9 mouse cellular contexts compared by ENCODE assay signal in genomic region chr12:110486852-110487251, GRCm38 (mm10). TPM values are rescaled to one million over a fixed set of nuclear protein-coding genes. Genes with fewer than 3 reads are reported as not detected.
DNase-seq lines count a peak whose midpoint lies in the region; ATAC-seq and TF ChIP-seq lines count a peak whose summit lies in the region.
"Had no signal": no experiment of that assay in that cellular context is flagged by ENCODE, and none has a peak within 500 bp of the region (broad histone marks: within the 10 kb centered on the region; RNA-seq: fewer than 3 reads in every experiment).

No protein-coding gene starts in this region.

- TF ChIP-seq POLR2A in embryonic fibroblast, embryonic 13.5 days (IDR thresholded peaks at IDR 0.05; ENCODE audit: low read depth, low read length) = no peak
- TF ChIP-seq POLR2A in olfactory bulb, adult 2 months (IDR thresholded peaks at IDR 0.05; ENCODE audit: insufficient read depth, low read depth, low read length) = no peak

- H3K27me3 ChIP-seq in lung, embryonic 15.5 days = no peaks in the 10 kb centered on the region
- no peaks in the 10 kb centered on the region for H3K27me3 ChIP-seq in limb, embryonic 11.5 days (ENCODE audit: control insufficient read depth, insufficient read depth, low read length)

- peak overlapping the region; percentile 81 for H3K4me2 ChIP-seq in lung, embryonic 15.5 days
- H3K4me2 ChIP-seq in limb, embryonic 11.5 days (ENCODE audit: low read depth, severe bottlenecking) = peak overlapping the region; percentile 71

- H3K4me1 ChIP-seq in lung, embryonic 15.5 days = peaks cover 42% of the 10 kb centered on the region
- 0 out of 2 replicates have a peak, but pooled peaks cover 7% of the 10 kb centered on the region for H3K4me1 ChIP-seq in embryonic fibroblast, embryonic 13.5 days (ENCODE audit: control insufficient read depth, insufficient read depth, low read length)
- H3K4me1 ChIP-seq in limb, embryonic 11.5 days (ENCODE audit: control insufficient read depth, insufficient read depth, low read length) = peaks cover 9% of the 10 kb centered on the region
- peaks cover 46% of the 10 kb centered on the region for H3K4me1 ChIP-seq in olfactory bulb, adult 2 months (ENCODE audit: control insufficient read depth, insufficient read depth, low read length)

- H3K9ac ChIP-seq in lung, embryonic 15.5 days = peak overlapping the region; percentile 80
- peak overlapping the region; percentile 72; the same call in 1 of the 2 replicates for H3K9ac ChIP-seq in limb, embryonic 11.5 days (ENCODE audit: low read length)

- 73% methylated on average over 5 of the region's 5 CpGs for WGBS in lung, embryonic 15.5 days
- WGBS in limb, embryonic 11.5 days = 87% methylated on average over 5 of the region's 5 CpGs
- WGBS in olfactory bulb, adult 2 months = 60% methylated on average over 5 of the region's 5 CpGs

- TF ChIP-seq CTCF in embryonic fibroblast, embryonic 13.5 days (IDR thresholded peaks at IDR 0.05; ENCODE audit: borderline replicate concordance, insufficient read depth, low read length) = no peak
- TF ChIP-seq CTCF in olfactory bulb, adult 2 months (IDR thresholded peaks at IDR 0.05; ENCODE audit: insufficient read depth, low read depth, low read length) = no peak

- no peak for ATAC-seq in lung, embryonic 15.5 days (ENCODE audit: borderline replicate concordance, extremely low read depth, low FRiP score, low TSS enrichment)
- ATAC-seq in limb, embryonic 11.5 days (ENCODE audit: insufficient number of reproducible peaks, low FRiP score, low TSS enrichment, low read depth) = no peak
- ATAC-seq in erythroid progenitor cell, adult 5-6 weeks (replicated peaks; ENCODE audit: low FRiP score, poor library complexity, severe bottlenecking) = no peak

- H3K27ac ChIP-seq in lung, embryonic 15.5 days = peak overlapping the region; percentile 99
- H3K27ac ChIP-seq in embryonic fibroblast, embryonic 13.5 days (ENCODE audit: insufficient read depth, low read length) = no peak overlapping the region
- H3K27ac ChIP-seq in limb, embryonic 11.5 days (replicated peaks; ENCODE audit: low read depth, low read length) = no peak overlapping the region
- no peak overlapping the region for H3K27ac ChIP-seq in olfactory bulb, adult 2 months (ENCODE audit: insufficient read depth, low read depth, low read length)

- H3K9me3 ChIP-seq in lung, embryonic 15.5 days = no peaks in the 10 kb centered on the region
- no peaks in the 10 kb centered on the region for H3K9me3 ChIP-seq in limb, embryonic 11.5 days (ENCODE audit: control insufficient read depth, low read length)

- no peak for DNase-seq in lung, postnatal 10 days
- DNase-seq in limb, embryonic 11.5 days (ENCODE audit: low spot score) = no peak
- DNase-seq in frontal cortex, postnatal 14 days (ENCODE audit: low spot score in 2 of 2) = no peak
- no peak for DNase-seq in retina, embryonic 14.5 days (ENCODE audit: low spot score)
- DNase-seq: adrenal gland, postnatal 36 days had no signal

- peak overlapping the region; percentile 67 for H3K4me3 ChIP-seq in lung, embryonic 15.5 days
- peak overlapping the region; percentile 78 for H3K4me3 ChIP-seq in embryonic fibroblast, embryonic 13.5 days (ENCODE audit: insufficient read depth, low read length)
- H3K4me3 ChIP-seq in limb, embryonic 11.5 days (ENCODE audit: low read depth, low read length) = peak overlapping the region; percentile 62
- peak overlapping the region; percentile 23; the same call in 1 of the 2 replicates for H3K4me3 ChIP-seq in olfactory bulb, adult 2 months (ENCODE audit: insufficient read depth, low read depth, low read length)

- H3K36me3 ChIP-seq in lung, embryonic 15.5 days = peaks cover 6% of the 10 kb centered on the region; the same call in 1 of the 2 replicates
- peaks cover 2% of the 10 kb centered on the region; the same call in 1 of the 2 replicates for H3K36me3 ChIP-seq in limb, embryonic 11.5 days (ENCODE audit: control insufficient read depth, insufficient read depth, low read length)

RNA-seq across cellular contexts. Expression of gene Ppp2r5c, which starts 39.9 kb away (rescaled TPM):
- 167 and 171 TPM in 2 replicates for polyA plus RNA-seq in lung, embryonic 15.5 days (2015; fragmentation: Nextera tagmentation; extraction: Ambion mirVana)
- polyA plus RNA-seq in embryonic fibroblast, embryonic 13.5 days (2011; ENCODE audit: insufficient read length, low read depth, missing spikeins) = 165 and 171 TPM in 2 replicates
- polyA plus RNA-seq in limb, embryonic 11.5 days (2014; fragmentation: Nextera tagmentation; extraction: Ambion mirVana) = 156 and 158 TPM in 2 replicates
- polyA plus RNA-seq in olfactory bulb, adult 2 months (2012; ENCODE audit: insufficient read depth, insufficient read length, low replicate concordance, missing spikeins) = not detected in 2 replicates
- total RNA-seq in erythroid progenitor cell, adult 5-6 weeks (2015; ENCODE audit: low replicate concordance) = 65.2 and 80.1 TPM in 2 replicates
- total RNA-seq in erythroid progenitor cell, adult 5-6 weeks (2017; ENCODE audit: low replicate concordance) = 113 and 118 TPM in 2 replicates

Comparison
In these comparisons a context has a peak if more than half of its experiments do, and no peak if none do; other contexts are left out.
1. H3K4me3 ChIP-seq: peak in every context shown above with its lines; median percentile 78 in embryonic fibroblast, embryonic 13.5 days; 67 in lung, embryonic 15.5 days; 62 in limb, embryonic 11.5 days; 23 in olfactory bulb, adult 2 months.